Mouse (Mus musculus): ENCODE data around the gene Hrnr.

GRCm38 (mm10) chr3:93346896-93347295 is 27.3 kb downstream of the Hrnr start:
- TF ChIP-seq TAL1 (IDR thresholded peaks at IDR 0.05; ENCODE audit: low read length), result no peak
- TF ChIP-seq GATA1 (IDR thresholded peaks at IDR 0.05; ENCODE audit: low read length), result no peak
